Comparison of ENCODE assay signal across 8 mouse cellular contexts in the genomic region with DNA sequence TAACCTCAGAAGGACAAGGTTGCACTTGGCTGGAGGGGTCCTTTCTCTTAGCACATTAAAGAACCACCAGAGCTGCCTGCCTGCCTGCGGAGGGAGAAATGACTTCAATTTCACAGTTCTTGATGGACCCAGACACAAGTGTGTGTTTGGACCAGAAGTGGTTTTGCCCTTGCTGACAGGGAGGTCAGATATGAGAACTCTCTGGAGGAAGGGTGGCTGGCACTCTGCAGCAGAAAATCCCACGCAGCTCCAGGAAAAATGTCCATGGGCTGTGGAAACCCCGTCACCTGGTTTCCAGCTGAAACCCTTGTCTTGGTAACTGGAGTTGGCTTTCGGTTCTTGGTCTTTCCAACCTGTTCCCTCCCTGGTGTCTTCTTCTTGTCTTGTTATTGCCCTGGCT.
DNase-seq lines count a peak whose midpoint lies in the region; ATAC-seq and TF ChIP-seq lines count a peak whose summit lies in the region.

No protein-coding gene starts in this region.

- ATAC-seq in forebrain, embryonic 15.5 days (replicated peaks): 0 out of 2 replicates have a peak, but pooled peaks have one; percentile 3
- ATAC-seq in intestine, embryonic 15.5 days: no peak

- no peak for TF ChIP-seq CTCF in left cerebral cortex, adult 2 months (IDR thresholded peaks at IDR 0.05)

- no peak for DNase-seq in left cerebral cortex, adult 2 months (ENCODE audit: extremely low spot score in 1 of 2, low spot score in 2 of 2)
- DNase-seq in left cerebral cortex, adult 8-10 months (ENCODE audit: low spot score in 2 of 2): no peak
- peak; percentile 27 for DNase-seq in skeletal muscle tissue, adult 2 months (ENCODE audit: low read depth, low spot score)
- DNase-seq in urinary bladder, postnatal 10 days (ENCODE audit: low spot score): no peak
- DNase-seq in retina, postnatal 1 day: no peak
- no peak for DNase-seq in embryo, embryonic 10.5 days (ENCODE audit: low spot score)

- no peaks in the 10 kb centered on the region for H3K36me3 ChIP-seq in forebrain, embryonic 15.5 days
- no peaks in the 10 kb centered on the region for H3K36me3 ChIP-seq in intestine, embryonic 15.5 days

- WGBS in forebrain, embryonic 15.5 days: 36% methylated on average over 4 of the region's 4 CpGs
- WGBS in intestine, embryonic 15.5 days: 70% methylated on average over 4 of the region's 4 CpGs

- no peak overlapping the region for H3K4me2 ChIP-seq in forebrain, embryonic 15.5 days (replicated peaks)
- H3K4me2 ChIP-seq in intestine, embryonic 15.5 days (replicated peaks): no peak overlapping the region

- no peak overlapping the region for H3K9ac ChIP-seq in forebrain, embryonic 15.5 days (replicated peaks)
- no peak overlapping the region for H3K9ac ChIP-seq in intestine, embryonic 15.5 days

- no peaks in the 10 kb centered on the region for H3K27me3 ChIP-seq in forebrain, embryonic 15.5 days
- no peaks in the 10 kb centered on the region; the same call in 1 of the 2 replicates for H3K27me3 ChIP-seq in intestine, embryonic 15.5 days (replicated peaks)

- H3K27ac ChIP-seq in left cerebral cortex, adult 2 months: 0 out of 2 replicates have a peak overlapping the region, but pooled peaks have one; percentile 79
- peak overlapping the region; percentile 84 for H3K27ac ChIP-seq in forebrain, embryonic 15.5 days (replicated peaks)
- 0 out of 2 replicates have a peak overlapping the region, but pooled peaks have one; percentile 73 for H3K27ac ChIP-seq in intestine, embryonic 15.5 days

- peaks cover 48% of the 10 kb centered on the region for H3K4me1 ChIP-seq in forebrain, embryonic 15.5 days
- H3K4me1 ChIP-seq in intestine, embryonic 15.5 days (replicated peaks): 0 out of 2 replicates have a peak, but pooled peaks cover 6% of the 10 kb centered on the region

- intact Hi-C loops in left cerebral cortex, adult 2 months (cut with DNase I): loop anchor here (5.0 kb wide), 2 partner anchors 80 to 280 kb away; no protein-coding TSS in a partner anchor

- no peaks in the 10 kb centered on the region for H3K9me3 ChIP-seq in forebrain, embryonic 15.5 days
- H3K9me3 ChIP-seq in intestine, embryonic 15.5 days: no peaks in the 10 kb centered on the region

- no peak overlapping the region for H3K4me3 ChIP-seq in left cerebral cortex, adult 2 months
- no peak overlapping the region for H3K4me3 ChIP-seq in forebrain, embryonic 15.5 days
- no peak overlapping the region for H3K4me3 ChIP-seq in intestine, embryonic 15.5 days (replicated peaks)
